Mouse (Mus musculus) effector memory CD4-positive, alpha-beta T cell, adult 7 months (primary cell): ENCODE results near the gene Foxd4. TPM values are rescaled to one million over a fixed set of nuclear protein-coding genes. Genes with fewer than 3 reads are reported as not detected.

Experiments used
- polyA plus RNA-seq: library from polyadenylated mRNA; unstranded; fragments of 100-300 nt; shearing (Covaris generic); gene quantifications from one replicate; pipeline ENCODE4 v1.2.1, GENCODE M21; 2017

The Foxd4 gene
- not detected for polyA plus RNA-seq

DNA sequence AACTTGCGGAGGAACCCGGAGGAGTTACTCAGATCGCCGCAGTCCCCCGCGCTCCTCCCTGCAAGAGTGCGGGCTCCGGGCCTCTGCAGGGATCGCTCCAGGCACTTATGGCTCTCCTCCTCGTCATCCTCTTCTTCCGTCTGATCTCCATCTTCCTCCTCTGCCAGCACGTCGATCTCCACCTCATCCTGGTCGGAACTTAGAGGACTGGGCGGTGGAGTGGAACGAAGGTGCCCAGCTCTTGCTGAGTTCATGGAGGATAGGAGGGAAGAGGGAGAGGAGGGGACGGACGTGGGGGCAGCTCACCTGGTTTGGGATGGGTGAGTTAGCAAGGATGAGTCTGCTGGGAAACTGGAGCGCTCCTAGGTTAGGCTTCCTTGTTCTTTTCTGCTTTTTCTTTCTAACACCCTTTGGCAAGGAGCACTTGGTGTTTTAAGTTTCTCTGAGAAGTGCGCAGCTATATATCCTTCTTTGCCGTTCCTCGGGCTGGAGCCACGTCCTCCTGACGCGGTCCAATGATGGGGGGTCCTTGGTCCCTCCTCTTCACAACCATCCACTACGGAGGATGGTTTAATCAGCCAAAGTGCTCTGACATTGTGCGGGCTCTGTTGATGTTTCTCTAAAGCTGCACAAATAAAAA, at the start of gene Foxd4:
Gene Foxd4 (minus strand): TSS at position 617 of the 640 bp plus-strand sequence.

DNA sequence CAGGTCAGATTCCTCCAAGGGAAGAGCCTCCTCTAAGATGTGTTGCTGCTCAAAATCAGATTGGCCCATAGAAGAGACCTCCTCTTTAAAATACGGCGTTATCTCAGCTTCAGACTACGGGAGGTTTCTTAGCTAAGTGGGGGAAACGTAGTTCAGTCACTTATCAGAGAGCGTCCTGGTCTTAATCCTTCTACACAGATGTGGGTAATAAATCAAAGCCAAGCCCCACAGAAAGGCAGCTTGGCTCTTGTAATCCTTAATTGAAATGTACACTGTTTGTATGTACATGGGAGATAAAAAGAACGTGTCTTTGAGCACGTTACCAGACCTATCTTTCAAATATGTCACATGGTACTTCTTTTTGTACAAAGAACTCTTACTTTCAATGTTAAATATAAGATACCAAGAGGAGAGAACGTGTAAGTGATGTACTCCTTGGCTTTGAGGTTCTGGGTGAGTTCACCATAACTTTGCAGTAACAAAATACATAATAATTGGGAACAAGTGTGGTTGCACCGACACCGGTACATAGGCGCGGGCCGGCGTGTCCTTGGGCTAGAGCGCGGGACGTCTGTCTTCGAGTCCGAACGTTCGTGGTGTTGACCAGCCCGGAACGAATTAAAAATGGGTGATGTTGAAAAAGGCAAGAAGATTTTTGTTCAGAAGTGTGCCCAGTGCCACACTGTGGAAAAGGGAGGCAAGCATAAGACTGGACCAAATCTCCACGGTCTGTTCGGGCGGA, 25.7 kb downstream of the Foxd4 start, which contains the start of gene Gm10053:
Gene Gm10053 (plus strand): TSS at position 558 of the 742 bp plus-strand sequence.

DNA sequence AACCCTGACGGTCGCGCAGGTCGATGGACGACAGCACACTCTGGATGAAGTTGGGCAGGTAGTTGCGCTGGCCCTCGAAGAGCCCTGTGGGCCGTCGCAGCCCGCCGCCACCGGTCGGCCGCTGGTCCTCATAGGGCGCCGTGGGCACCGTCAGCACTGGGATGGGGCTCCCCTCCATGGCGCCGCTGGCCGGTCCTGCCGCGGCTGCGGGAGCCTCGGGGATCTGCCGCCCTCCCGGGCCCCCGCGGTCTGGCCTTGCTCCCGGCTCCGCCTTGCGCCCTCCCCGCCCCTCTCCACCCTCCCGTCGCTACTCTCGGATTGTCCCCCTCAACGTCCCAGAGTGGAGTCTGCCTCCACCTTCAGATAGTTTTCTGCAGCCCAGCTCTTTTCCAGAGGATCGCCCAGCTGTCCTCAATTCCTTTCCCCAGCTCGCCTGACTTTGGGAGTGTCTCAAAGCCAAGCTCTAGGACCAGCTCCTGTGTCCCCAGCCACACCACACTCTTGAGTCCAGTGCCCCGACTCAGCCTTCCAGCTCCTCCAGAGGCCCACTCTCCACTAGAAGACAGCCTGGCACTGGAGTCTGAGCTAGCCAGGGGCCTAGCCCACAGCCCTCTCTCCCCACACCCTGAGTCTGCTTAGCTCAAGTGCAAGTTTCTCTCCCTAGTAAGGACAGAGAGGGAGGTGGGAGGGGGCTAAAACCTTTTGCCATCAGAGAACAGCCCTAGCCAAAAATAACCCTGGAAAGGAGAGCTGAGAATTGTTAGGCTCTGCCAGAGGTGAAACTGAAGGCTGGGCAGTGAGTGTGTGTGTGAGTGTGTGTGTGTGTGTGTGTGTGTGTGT, 39.2 kb downstream of the Foxd4 start, which contains the start of gene Pgm5:
Gene Pgm5 (minus strand): TSS at position 244 of the 840 bp plus-strand sequence.

Other genes starting within 250 kb of the Foxd4 start
- not detected for gene Tmem252, start 227.2 kb downstream of the Foxd4 start, polyA plus RNA-seq
- gene Pgm5, start 39.3 kb downstream of the Foxd4 start, polyA plus RNA-seq = 0.52 TPM
- gene Gm10053, start 25.5 kb downstream of the Foxd4 start, polyA plus RNA-seq = 178 TPM
- gene Cbwd1, start 60.4 kb upstream of the Foxd4 start, polyA plus RNA-seq = 15.3 TPM
- 177 TPM for gene Dock8, start 98.3 kb upstream of the Foxd4 start, polyA plus RNA-seq